Mouse (Mus musculus): ENCODE measurements around the gene Wdr20.
A peak's percentile ranks its signal among the peaks of the same experiment; 100 is the strongest.
"Not testable (repeated sequence)": the region's sequence is repeated elsewhere in the genome, so short reads cannot be mapped to it uniquely, and the experiment has no call there.

Wdr20 gene

DNA sequence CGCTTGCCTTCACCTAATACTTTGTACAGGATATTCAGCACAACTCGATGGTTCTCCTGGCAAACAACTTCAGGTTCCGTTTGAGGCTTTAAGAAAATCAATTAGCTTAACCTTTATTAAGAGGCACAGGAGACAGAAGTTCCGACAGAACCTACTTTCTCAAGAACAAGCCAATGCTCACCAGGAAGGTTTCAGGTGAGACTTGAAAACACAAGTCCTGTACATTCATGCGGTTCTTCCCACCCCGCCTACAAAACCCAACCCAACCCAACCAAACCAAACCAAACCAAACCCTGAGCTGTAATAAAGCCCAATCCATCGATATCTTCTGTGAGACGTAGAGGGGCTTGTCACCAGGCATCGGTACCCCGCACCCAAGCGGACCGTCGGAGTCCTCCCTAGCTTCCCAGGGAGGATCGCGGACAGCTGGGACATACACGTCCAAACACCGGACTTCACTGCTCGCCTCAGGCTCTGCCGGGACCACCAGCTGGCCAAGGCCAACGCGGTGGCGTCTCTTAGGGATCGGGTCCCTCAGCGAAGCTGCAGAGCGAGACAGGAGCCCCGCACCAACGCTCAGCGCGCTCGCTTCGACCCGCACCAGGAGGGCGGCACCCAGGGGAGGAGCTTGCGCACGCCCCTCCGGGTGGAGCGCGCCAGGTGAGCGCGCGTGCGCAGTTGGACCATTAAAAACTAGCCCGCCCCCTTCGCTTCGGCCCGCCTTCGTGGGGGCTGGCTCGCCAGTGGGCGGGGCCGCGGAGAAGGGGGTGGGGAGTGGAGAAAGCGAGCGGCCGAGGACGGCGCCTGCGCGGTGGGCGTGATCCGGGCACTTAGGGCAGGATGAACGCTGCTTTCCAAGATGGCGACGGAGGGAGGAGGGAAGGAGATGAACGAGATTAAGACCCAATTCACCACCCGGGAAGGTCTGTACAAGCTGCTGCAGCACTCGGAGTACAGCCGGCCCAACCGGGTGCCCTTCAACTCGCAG, at the start of gene Wdr20:
Gene Wdr20, plus strand, starts transcription at position 775 of the 988 bp plus-strand sequence.
- DNase-seq (ENCODE audit: low read depth, low spot score) = peak; percentile 98

DNA sequence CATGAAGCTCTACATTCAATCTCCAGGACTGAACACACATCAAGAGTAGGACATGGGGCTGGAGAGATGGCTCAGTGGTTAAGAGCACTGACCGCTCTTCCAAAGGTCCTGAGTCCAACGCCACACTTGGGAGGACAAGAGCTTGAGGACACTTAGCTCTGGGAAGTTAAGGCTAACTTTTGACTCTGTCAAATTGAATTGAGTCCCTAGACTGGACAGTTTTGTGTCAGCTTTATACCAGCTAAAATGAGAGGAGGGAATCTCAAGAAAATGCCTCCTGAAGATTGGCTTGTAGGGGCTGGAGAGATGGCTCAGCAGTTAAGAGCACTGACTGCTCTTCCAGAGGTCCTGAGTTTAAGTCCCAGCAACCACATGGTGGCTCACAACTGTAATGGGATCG, 48.8 kb upstream of the Wdr20 start:
- not testable (repeated sequence) for DNase-seq (ENCODE audit: low read depth, low spot score)

DNA sequence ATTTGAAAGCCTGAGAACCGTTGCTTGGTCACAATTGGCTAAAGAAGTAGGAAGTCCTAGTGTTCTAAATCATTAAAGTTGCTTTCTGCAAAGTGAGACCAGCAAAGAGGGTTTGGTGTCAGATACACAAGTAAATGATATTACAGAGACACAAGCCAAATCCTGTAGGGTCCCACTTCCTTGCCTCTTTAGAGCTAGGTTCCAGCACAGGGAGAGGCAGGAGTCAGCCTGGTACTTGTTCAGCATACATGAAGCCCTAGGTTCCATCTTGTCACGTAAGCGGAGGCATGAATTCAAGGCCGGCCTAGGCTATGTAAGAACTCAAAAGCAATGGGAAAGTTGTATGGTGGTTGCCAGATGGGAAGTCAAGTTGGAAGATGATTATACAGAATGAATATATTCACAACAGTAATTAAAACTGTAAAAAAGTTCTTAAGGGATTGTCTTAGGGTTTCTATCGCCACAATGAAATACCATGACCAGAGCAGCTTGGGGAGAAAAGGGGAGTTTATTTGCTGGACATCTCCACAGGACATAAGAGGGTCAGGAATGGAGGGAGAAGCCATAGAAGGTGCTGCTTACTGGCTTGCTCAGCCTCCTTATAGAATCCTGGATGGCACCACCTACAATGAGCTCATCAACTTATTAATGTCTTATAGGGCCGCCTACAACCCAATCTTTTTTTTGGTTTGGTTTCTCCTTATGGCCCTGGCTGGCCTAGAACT, 47.7 kb upstream of the Wdr20 start:
- peak; percentile 32 for DNase-seq (ENCODE audit: low read depth, low spot score)

DNA sequence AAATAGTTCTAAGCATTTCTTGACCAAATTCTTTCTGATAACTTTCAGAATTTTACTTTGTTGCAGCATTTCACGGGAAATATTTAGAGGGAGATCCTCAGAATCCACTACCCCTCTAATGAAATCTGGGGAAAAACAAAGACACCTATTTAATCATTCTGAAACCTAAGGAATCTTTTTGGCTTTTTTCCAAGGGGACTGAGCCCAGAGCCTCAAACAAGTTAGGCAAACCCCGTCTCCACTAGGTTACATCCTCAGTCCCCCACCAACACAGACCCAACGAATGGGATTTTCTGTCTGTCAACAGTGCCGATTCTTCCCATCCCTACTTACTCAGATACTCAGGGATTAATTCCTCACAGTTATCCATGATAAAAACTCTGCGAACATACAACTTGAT, 44.4 kb upstream of the Wdr20 start:
- DNase-seq (ENCODE audit: low read depth, low spot score) = not testable (repeated sequence)

DNA sequence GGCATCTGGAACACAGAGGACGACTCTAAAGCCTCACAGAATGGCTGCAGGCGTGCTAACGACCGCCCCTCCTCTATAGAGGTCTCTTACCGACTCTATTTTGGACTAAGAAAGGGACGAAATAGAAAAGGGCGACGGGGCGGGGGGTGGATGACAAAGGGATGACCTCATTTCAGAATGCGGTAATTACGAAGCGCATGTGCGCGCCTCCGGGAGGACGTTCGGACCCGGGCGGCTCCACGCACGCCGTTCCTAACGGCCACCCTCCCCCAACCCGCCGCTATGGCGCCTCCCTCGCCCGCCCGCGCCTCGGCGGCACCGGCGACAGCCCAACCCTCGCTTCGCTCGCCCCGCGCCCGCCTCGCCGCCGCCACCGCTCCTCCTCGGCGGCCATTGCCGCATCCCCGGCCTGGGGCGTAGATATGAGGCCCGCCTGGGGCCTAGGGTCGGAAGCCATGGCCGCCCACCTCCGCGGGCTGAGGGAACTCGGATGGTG, 42.0 kb upstream of the Wdr20 start:
- DNase-seq (ENCODE audit: low read depth, low spot score) = peak; percentile 78

DNA sequence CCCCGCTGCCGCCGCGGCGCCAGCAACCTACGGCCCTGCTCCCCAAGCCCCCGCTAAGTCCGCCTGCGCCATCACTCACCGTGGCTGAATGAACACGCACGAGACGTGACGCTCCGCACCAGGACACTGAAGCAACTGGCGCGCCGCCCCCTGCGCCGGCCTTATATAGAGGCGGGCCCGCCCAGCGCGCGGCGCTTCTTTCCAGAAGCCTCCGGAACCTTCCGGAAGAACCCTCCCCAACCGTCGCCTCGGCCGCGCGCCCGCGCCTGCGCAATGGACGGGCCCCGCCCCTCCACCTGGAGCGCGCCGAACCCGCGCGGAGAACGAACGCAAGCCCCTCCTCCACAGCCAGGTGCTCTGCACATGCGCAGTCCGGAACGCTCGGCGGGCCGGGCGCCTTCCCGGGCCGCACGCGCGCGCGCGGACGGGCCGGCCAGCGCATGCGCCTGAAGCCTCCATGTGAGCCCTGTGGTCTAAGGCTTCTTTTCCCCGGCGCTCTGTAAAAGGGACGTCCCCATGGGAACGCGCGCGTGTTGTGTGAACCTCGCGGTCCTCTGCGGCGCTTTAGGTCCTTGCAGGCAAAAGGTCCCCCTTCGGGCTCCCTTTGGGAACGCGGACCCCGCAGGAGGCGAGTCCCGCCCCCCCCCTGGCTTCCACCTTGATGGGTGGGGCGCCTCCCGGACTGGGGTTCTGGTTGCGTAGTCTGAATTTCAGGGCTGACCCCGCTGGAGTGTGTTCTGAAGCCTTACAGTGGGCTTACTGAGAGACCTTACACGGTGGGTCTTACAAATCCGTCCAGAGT, 41.4 kb upstream of the Wdr20 start:
- peak; percentile 99 for DNase-seq (ENCODE audit: low read depth, low spot score)

DNA sequence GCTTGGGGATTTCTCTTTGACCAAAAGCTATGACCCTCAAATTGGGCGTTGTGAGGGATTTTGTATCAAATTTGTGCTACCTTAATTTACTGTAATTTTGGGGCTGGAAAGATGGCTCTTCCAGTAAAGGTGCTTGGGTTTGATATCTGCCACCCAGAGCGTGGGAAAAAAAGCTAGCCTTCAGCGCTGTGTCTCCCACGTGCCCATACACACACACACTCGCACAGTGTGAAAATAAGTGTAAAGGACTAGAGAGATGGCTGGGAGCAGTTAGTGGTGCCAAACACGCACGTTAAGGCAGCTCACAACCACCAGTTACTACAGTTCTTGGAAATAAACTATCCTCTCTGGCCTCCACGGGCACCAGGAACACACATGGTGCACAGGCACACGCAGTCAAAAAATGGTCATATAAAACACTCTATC, 40.8 kb upstream of the Wdr20 start:
- DNase-seq (ENCODE audit: low read depth, low spot score) = no peak

DNA sequence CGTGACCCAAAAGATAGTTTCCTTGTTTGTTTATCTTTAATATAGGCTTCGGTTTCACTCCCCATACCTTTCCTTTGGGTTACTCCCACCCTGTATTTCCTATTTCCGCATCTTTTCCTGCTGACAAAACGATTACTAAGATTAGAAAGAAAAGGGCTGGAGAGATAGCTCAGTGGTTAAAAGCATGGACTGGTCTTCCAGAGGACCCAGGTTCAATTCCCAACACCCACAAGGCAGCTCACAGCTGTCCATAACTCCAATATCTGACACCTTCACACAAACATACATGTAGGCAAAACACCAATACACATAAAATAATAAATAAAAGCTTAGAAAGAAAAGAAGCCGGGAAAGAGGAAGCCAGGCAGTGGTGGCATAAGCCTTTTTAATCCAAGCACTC, 40.3 kb upstream of the Wdr20 start:
- DNase-seq (ENCODE audit: low read depth, low spot score) = no peak

DNA sequence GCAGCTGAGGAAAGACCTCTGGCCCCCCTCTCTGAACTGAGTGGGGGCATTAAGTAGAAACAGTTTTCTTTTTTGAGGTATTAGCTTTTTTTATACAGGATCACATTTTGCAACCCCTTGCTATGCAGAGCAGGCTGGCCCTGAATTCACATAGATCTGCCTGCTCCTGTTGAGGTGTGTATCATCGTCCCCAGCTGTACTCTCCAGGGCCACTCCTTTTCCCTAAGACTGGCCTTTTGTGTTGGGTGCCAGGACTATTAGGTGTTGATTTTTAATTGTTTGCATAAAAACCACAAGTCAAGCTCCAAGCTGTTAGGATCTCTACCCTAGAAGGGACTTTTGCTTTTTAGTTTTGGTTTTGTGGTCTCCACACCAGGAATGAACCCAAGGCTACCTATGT, 39.7 kb upstream of the Wdr20 start:
- no peak for DNase-seq (ENCODE audit: low read depth, low spot score)

DNA sequence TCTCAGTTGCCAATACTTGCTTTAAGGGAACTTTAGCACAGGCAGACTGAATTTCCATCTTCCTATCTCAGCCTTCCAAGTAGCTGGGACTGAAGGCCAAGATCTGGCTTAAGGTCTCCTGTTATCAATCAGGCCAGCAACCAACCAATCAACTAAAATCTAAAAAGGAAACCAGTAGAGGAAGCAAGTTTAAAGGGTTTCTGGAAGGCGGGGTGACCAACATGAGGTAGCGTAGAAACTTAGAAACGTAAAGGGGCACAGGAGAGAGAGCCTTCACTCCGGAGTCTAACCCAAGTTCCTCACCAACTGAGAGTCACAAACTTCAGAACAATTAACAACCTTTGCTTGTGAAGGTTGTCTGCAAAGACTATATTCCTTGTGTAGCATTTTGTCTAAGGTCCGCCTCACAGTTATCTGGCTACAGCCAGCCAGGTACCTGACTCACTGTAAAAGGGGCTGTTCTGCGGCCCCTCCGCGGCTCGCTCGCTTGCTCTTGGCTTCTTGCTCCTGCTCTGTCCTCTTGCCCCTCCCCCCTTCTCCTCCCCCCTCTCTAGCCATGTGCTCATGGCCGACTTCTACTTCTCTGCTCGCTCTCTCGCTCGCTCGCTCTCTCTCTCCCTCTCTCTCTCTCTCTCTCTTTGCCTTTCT, 39.1 kb upstream of the Wdr20 start:
- DNase-seq (ENCODE audit: low read depth, low spot score) = peak; percentile 35

DNA sequence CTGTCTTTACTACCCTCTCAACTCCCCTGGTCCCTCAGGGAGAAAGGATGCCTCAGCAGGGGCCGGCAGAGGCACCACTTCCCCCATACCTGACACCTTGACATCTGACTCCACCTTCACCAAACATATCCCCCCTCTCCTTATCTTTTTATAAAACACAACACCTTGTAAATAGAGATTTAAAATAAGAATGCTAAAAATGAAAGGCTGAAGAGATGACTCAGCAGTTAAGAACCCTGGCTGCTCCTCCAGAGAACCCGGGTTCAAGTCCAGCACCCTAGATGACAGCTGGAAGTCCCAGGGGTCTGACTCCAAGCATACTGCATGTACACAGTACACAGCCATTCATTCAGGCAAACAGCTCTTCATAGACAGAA, 38.6 kb upstream of the Wdr20 start:
- no peak for DNase-seq (ENCODE audit: low read depth, low spot score)

DNA sequence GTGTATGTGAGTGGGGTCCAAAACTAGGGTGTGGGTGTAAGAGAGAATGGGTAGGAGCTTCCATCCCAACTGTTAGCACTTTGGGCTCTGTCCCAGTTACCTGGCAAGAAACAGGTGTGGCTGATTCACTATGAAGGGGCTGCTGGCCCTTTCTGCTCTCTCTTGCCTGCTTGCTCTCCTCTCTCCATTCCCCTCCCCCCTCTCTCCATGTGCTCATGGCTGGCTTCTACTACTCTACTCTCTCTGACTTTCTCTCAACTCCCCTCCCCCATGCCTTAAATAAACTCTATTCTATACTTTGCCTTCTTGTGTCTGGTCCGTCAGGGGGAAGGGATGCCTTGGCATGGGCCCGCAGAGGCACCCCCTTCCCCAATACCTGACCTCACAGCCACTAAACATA, 37.0 kb upstream of the Wdr20 start:
- DNase-seq (ENCODE audit: low read depth, low spot score) = no peak

DNA sequence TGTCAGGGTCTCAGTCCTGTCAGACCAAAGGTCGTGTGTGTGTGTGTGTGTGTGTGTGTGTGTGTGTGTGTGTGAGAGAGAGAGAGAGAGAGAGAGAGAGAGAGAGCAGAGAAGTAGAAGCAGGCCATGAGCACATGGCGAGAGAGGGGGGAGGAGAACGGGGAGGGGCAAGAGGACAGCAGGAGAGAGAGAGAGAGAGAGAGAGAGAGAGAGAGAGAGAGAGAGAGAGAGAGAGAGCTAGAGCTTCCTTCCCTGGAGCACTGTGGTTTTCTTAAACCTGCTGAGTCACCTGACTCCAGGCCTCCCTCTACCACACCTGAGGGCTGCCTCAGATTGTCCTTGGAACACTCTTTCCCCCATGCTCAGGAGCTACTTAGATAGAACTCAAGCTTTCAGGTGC, 36.4 kb upstream of the Wdr20 start:
- not testable (repeated sequence) for DNase-seq (ENCODE audit: low read depth, low spot score)

DNA sequence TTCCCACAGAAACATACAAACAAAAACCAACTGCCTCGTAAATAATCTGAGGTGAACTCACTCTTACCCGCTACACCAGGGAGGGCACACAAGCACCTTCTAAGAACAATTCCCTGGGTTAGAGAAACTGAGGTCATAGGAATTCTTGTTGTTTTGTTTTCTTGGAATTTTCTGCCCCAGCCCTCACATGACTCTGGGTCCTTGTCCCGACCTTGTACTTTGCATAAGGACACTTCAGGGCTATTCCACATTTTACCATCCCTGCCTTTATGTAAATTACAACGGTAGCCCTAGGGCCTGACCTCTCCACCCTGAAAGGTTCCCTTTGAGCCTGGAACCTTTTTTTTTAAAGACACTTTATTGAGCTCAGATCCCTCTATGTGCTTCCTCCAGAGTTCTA, 35.2 kb upstream of the Wdr20 start, which contains the start of gene Hsp90aa1:
Gene Hsp90aa1, minus strand, starts transcription at position 173 of the 400 bp plus-strand sequence.
- no peak for DNase-seq (ENCODE audit: low read depth, low spot score)

DNA sequence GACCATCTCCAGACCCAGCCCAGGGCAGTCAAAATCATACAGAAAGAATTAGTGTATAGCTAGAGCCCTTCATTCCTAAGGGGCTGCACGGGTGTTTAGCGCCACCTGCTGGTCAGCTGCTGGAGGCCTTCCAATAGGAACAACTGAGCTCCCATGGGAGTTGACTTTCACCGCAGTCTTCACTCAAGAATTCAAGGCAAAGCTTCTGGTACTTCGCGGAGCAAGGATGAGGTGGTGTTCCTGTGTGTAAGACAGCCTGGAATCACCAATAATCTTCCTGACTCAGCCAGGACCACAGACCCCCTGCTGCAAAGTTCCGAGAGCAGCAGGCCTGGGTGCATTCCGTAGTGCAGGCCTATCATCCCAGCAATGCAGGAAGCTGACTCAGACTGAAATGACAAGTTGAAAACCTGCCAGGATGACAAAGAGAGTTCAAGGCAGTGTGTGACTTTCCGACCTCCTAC, 34.7 kb upstream of the Wdr20 start:
- DNase-seq (ENCODE audit: low read depth, low spot score) = peak; percentile 89

DNA sequence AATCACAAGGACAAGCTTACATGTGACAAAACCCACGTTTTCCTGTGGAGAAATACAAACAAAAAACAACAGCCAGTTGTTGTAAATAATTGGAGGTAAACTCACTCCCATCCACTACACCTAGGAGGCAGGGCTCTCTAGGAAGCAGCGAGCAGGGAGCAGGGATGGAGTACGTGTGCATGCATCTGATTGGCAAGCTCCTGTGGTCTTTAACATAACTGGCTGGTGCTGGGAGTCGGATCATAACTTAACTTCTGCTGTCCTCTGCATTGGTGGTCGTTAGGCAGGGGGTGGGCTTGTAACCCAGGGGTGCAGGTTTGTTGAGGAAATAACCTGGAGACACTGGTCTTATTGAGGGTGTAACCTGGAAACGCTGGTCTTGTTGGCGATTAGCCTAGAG, 34.1 kb upstream of the Wdr20 start:
- DNase-seq (ENCODE audit: low read depth, low spot score) = no peak

DNA sequence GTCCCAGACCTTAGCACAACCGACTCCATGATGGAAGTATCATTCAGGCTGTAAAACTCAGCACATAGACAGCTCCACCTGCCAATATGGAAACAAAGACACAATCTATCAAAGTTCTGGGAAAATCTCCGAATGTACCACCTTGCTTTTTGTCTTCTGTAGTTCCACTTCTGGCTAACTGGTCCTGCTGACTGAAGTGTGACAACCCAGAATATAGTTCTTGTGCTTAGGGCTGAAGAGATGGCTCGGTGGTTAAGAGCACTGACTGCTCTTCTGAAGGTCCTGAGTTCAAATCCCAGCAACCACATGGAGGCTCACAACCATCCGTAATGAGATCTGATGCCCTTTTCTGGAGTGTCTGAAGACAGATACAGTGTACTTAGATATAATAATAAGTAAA, 32.3 kb upstream of the Wdr20 start:
- not testable (repeated sequence) for DNase-seq (ENCODE audit: low read depth, low spot score)

DNA sequence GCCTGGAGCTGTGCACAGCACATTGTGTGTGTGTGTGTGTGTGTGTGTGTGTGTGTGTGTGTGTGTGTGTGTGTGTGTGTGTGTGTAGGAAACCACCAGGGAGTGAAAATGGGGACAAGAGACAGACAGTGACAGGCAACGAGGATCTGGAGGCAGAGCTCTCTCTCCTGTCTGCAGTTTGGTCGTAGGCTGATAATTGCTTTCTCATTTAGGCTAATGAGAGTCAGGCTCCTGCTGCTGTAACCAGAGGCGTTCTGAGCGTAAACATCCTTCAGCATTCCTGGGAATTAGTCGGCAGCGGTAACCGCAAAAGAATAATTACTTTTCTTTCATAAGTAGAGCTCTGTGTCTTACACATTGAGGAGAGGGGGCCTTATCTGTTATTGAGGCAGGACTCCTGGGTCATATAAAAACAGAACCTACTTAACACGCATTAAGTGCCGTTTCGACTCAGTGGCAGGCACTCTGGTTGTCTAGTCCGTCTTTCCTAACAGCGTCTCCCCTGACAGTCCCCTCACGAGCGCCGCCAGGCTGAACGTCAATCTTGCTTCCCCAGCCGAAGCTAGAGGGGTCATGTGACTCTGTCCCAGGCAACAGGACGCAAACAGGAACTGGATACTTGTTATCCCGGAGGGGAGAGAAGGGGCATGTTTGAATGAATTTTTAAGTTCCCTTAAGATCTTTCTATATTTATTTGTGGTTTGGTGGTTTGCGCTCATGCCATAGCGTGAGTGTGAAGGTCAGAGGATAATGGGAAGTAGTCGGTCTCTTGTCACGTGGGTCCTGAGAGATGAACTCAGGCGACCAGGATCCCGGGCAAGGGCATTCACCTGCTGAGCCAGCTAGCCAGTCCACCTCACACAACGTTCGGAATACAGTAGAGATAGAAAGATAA, 31.2 kb upstream of the Wdr20 start:
- peak; percentile 52 for DNase-seq (ENCODE audit: low read depth, low spot score)

DNA sequence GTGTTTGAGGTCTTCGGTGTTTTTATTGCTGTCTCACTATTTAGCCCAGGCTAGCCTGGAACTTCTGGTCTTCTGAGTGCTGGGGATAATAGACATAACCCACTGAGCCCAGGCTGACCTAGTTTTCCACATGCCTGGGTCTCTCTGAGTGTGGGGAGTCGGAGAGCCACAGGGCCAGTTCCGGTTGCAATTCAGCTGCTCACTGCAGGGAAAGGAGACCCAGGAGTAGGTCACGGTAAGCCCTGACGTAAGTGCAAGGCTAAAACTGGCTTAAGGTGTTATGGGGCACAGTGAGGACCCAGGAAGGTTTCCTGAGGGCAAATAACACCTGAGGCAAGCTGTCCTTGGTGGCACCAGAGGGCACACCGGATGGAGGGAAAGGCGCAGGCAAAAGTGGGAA, 30.3 kb upstream of the Wdr20 start:
- DNase-seq (ENCODE audit: low read depth, low spot score) = no peak

DNA sequence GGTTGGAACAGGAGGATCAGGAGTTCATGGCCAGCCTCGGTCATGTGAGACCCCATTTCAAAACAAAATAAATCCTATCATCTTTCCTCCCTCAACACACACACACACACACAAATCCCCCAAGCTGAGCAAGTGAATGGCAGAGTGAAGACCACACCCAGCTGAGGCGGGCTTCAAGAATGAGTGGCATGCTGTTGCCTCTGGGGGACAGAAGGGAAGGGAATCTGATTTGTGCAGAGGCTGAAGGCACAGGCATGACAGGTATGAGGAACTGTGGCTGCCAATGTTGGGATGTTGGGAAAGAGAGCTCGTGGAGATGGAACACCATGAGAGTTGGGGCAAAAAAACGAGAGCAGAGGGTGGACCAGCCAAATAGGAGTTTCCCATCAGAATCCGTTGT, 26.5 kb upstream of the Wdr20 start:
- no peak for DNase-seq (ENCODE audit: low read depth, low spot score)

All from CD4-positive, CD25-positive, alpha-beta regulatory T cell, adult 2 months (primary cell).